Mouse (Mus musculus) heart, postnatal 0 days (tissue): ENCODE results near the gene Nos1ap. TPM values are rescaled to one million over a fixed set of nuclear protein-coding genes. Genes with fewer than 3 reads are reported as not detected.

Experiments used
- ATAC-seq: fragments of 200-750 bp; cut with Nextera tagmentation; 2 replicates; pipeline ENCODE4 v1.8.0; 2017; ENCODE audit warnings: low read depth, moderate number of reproducible peaks, moderate library complexity; ENCODE audit not compliant: insufficient read depth
- DNase-seq: peaks from one replicate; pipeline ENCODE4 v3.0.0-alpha.2; 2016; ENCODE audit warnings: low spot score
- H3K27ac ChIP-seq: fragments of 300-500 bp; sonication (generic); 2 replicates; pipeline ENCODE4 v1.5.1; 2014; ENCODE audit warnings: low read depth, mild to moderate bottlenecking
- H3K27me3 ChIP-seq: fragments of 300-500 bp; sonication (generic); 2 replicates; pipeline ENCODE4 v1.6.1; 2014; ENCODE audit warnings: low read length, mixed read lengths; ENCODE audit not compliant: control insufficient read depth, insufficient read depth
- H3K36me3 ChIP-seq: fragments of 300-500 bp; sonication (generic); replicated peaks from 2 replicates; pipeline ENCODE4 v1.6.1; 2014; ENCODE audit warnings: low read length, mixed read lengths; ENCODE audit not compliant: control insufficient read depth, insufficient read depth
- H3K4me1 ChIP-seq: fragments of 300-500 bp; sonication (generic); 2 replicates; pipeline ENCODE4 v1.6.1; 2014; ENCODE audit warnings: antibody characterized with exemption; ENCODE audit not compliant: control insufficient read depth, insufficient read depth
- H3K4me2 ChIP-seq: fragments of 300-500 bp; sonication (generic); 2 replicates; pipeline ENCODE4 v1.6.1; 2014; ENCODE audit warnings: low read depth, mild to moderate bottlenecking, low read length, moderate library complexity
- H3K4me3 ChIP-seq: fragments of 300-500 bp; sonication (generic); 2 replicates; pipeline ENCODE4 v1.5.1; 2014; ENCODE audit warnings: low read depth, low read length
- H3K9ac ChIP-seq: fragments of 300-500 bp; sonication (generic); replicated peaks from 2 replicates; pipeline ENCODE4 v1.6.1; 2014; ENCODE audit warnings: low read depth, low read length, mixed read lengths
- H3K9me3 ChIP-seq: fragments of 300-500 bp; sonication (generic); replicated peaks from 2 replicates; pipeline ENCODE4 v1.6.1; 2016; ENCODE audit warnings: low read length; ENCODE audit not compliant: control insufficient read depth
- CTCF ChIP-seq: IDR thresholded peaks from 2 replicates; pipeline ENCODE4 v1.5.1; 2016; ENCODE audit warnings: antibody characterized with exemption, control low read depth, low read depth
- EP300 ChIP-seq: IDR thresholded peaks from 2 replicates; pipeline ENCODE4 v1.6.1; 2016; ENCODE audit warnings: antibody characterized with exemption, low read depth
- WGBS: fragments of 180-500 bp; shearing (Covaris S2); extraction: QIAGEN DNeasy Blood & Tissue Kit; methylation state at CpG from one replicate; pipeline ENCODE4 v1.1.7; 2014; 5-methylcytosine and 5-hydroxymethylcytosine counted together
- polyA plus RNA-seq: library from polyadenylated mRNA; unstranded; fragments of >200 nt; fragmentation: Nextera tagmentation; extraction: Ambion mirVana; gene quantifications from 2 replicates; pipeline ENCODE4 v1.2.1, GENCODE M21; 2015
- total RNA-seq: library from RNA; depleted of rRNA; stranded (reverse); fragments of >200 nt; gene quantifications from 2 replicates; pipeline ENCODE4 v1.2.3, GENCODE M21; 2014; ENCODE audit warnings: low replicate concordance

The Nos1ap gene
- total and polyA plus RNA-seq, 2 experiments from 2014 or later, result 0.99 to 10.3 TPM

- H3K27ac ChIP-seq, result no peak overlapping the region
- H3K4me2 ChIP-seq, result no peak overlapping the region
- H3K4me1 ChIP-seq, result peaks cover 7% of the 10 kb centered on the region
- TF ChIP-seq EP300, result no peak
- TF ChIP-seq CTCF, result no peak
- H3K4me3 ChIP-seq, result no peak overlapping the region
- DNase-seq (no peak), ATAC-seq (no peak)
- no peaks in the 10 kb centered on the region for H3K9me3 ChIP-seq
- WGBS, result 94% methylated on average over 1 of the region's 1 CpGs
- H3K9ac ChIP-seq, result no peak overlapping the region
- H3K36me3 ChIP-seq, result no peaks in the 10 kb centered on the region
- no peaks in the 10 kb centered on the region for H3K27me3 ChIP-seq
Observed at GRCm38 (mm10) chr1:170515455-170515854, 74.2 kb downstream of the Nos1ap start.

DNA sequence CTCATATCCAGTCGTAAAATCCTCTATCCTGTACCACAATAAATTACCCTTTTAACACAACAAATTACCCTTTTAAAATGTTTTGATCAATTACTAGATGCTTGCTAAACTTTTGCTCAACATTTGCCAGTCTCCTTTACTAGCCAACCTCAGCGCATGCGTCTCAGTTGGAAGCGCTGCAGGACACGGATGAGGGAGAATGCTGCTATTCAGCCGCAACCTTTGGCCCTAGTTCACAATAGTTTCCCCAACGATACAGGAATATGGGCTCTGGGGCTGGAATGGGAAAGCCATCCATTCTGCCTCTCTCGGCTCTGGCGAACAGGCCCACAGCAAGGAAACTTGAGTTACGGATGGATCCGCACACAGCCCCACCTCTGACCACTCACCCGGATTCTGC is 75.4 kb downstream of the Nos1ap start:
- no peak overlapping the region for H3K9ac ChIP-seq
- ATAC-seq (no peak), DNase-seq (no peak)
- H3K9me3 ChIP-seq, result no peaks in the 10 kb centered on the region
- H3K4me2 ChIP-seq, result no peak overlapping the region
- 92% methylated on average over 12 of the region's 12 CpGs for WGBS
- no peak overlapping the region for H3K4me3 ChIP-seq
- H3K27me3 ChIP-seq, result no peaks in the 10 kb centered on the region
- no peaks in the 10 kb centered on the region for H3K36me3 ChIP-seq
- H3K27ac ChIP-seq, result no peak overlapping the region
- no peak for TF ChIP-seq EP300
- no peak for TF ChIP-seq CTCF
- peaks cover 10% of the 10 kb centered on the region for H3K4me1 ChIP-seq

DNA sequence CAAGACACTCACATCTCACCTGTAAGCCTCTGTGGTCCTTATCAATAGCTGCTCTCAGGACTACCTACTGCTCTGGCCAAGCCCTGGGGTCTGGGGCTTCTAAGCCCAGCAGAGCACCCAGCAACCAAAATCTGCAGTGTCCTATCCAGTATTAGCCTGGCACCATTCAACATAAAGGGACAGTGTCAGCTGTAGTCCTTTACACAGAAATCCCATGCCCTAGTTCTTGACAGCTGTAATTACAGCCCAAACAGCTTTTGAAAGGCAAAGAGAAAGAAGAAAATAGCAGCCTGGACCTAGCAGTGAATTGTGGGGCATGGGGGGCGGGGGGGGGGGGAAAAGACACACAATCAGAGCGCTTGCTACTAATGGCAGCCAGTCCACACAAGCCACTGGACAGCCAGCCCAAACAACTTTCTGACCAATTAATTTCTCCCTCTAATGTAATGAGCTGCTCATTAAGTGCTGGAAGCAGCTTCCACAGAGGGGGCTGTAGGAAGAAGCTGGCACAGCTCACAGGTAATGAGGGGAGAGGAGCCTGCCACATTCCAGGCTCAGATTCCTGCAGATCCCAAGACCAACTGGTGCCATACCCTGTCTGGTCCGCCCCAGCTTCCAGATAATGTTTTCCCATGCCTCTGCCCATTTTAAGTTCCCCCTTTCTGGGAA is 77.1 kb downstream of the Nos1ap start:
- no peaks in the 10 kb centered on the region for H3K27me3 ChIP-seq
- no peak for TF ChIP-seq CTCF
- no peak for TF ChIP-seq EP300
- no peaks in the 10 kb centered on the region for H3K36me3 ChIP-seq
- H3K27ac ChIP-seq, result no peak overlapping the region
- no peak overlapping the region for H3K4me3 ChIP-seq
- 84% methylated on average over 3 of the region's 3 CpGs for WGBS
- no peak overlapping the region for H3K9ac ChIP-seq
- ATAC-seq (no peak), DNase-seq (no peak)
- H3K9me3 ChIP-seq, result no peaks in the 10 kb centered on the region
- no peak overlapping the region for H3K4me2 ChIP-seq
- H3K4me1 ChIP-seq, result peaks cover 10% of the 10 kb centered on the region

GRCm38 (mm10) chr1:170510595-170511240 is 78.9 kb downstream of the Nos1ap start:
- Histone ChIP-seq H3K4me2 (no peak overlapping the region), H3K36me3 (no peaks in the 10 kb centered on the region), H3K27me3 (no peaks in the 10 kb centered on the region), H3K4me1 (peaks cover 15% of the 10 kb centered on the region), H3K9me3 (no peaks in the 10 kb centered on the region), H3K9ac (no peak overlapping the region), H3K27ac (no peak overlapping the region), H3K4me3 (no peak overlapping the region)
- no peak for TF ChIP-seq CTCF
- no peak for TF ChIP-seq EP300
- WGBS, result 19% methylated on average over 3 of the region's 3 CpGs
- no peak for ATAC-seq
- DNase-seq, result no peak

GRCm38 (mm10) chr1:170506309-170506708 is 83.4 kb downstream of the Nos1ap start:
- Histone ChIP-seq H3K4me3 (no peak overlapping the region), H3K4me1 (peaks cover 45% of the 10 kb centered on the region), H3K27ac (no peak overlapping the region), H3K4me2 (no peak overlapping the region), H3K27me3 (no peaks in the 10 kb centered on the region), H3K9me3 (no peaks in the 10 kb centered on the region), H3K9ac (no peak overlapping the region), H3K36me3 (no peaks in the 10 kb centered on the region)
- no peak for TF ChIP-seq CTCF
- TF ChIP-seq EP300, result no peak
- DNase-seq, result no peak
- WGBS, result 64% methylated on average over 6 of the region's 6 CpGs
- ATAC-seq, result no peak

DNA sequence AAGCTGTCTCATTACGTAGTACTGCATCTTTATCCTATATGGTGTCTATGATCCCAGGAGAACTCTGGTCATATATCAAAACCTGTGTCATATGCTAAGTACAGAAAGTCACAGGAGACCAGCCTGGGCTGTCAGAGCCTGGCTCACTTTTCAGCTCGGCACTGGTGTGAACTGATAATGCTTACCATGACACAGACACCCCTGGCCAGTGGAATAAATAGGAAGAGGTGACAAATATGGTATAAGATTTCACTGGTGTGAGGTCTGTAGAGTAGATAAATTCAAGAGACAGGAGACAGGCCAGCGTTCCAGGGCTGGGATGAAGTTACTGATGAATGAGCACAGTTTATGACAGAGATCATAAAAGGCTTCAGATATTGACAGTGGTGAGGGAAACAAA is 84.6 kb downstream of the Nos1ap start:
- WGBS, result 45% methylated on average over 3 of the region's 3 CpGs
- Histone ChIP-seq H3K27me3 (no peaks in the 10 kb centered on the region), H3K36me3 (no peaks in the 10 kb centered on the region), H3K4me1 (peaks cover 35% of the 10 kb centered on the region), H3K27ac (no peak overlapping the region), H3K9me3 (no peaks in the 10 kb centered on the region), H3K9ac (no peak overlapping the region), H3K4me2 (no peak overlapping the region), H3K4me3 (no peak overlapping the region)
- ATAC-seq (no peak), DNase-seq (no peak)
- TF ChIP-seq EP300 (no peak), CTCF (no peak)
